Mouse (Mus musculus): Measurements from ENCODE around the gene Mapt.

DNA sequence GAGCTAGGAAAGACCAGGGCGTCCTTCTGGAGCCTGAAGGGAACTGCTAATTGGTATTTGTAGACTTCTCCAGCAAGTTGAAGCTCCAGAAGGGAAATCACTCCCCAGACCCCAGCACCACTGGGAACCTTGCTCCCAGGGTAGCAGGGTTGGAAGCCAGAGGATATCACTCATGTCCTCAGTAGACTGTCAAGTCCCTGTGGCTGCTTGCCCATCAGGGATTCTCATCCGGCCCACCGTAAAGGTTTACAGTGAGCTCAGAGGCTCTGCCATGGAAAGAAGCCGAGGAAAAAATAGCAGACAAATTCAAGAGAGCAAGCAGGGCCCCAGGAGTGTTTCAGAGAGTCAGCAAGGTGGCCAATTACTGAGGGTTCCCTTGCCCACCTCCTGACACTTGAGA is 47.9 kb downstream of the Mapt start:
- no peak for TF ChIP-seq CTCF (IDR thresholded peaks at IDR 0.05; ENCODE audit: low read depth, low read length)
- TF ChIP-seq POLR2A (IDR thresholded peaks at IDR 0.05; ENCODE audit: extremely low read depth, insufficient read depth, low read length) = no peak
